In the genomic region with DNA sequence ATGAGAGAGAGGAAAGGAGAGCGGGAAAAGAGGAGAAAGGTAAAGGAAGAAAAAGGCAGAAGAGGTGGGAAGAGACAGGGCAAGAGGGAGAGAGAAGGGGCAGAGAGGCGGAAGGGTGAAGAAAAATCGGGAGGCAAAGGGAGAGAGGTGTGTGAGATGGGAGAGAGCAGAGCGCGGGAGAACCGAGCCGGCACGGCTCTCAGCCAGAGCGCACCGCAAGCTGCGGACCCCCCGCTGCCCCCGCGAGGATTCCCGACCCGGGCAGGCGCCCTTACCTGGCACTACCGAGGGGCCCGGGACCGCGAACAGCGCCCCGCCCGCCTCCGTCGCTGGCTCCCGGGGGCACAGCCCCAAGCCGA, we compare ENCODE assay signal across 9 mouse cellular contexts. TPM values are rescaled to one million over a fixed set of nuclear protein-coding genes. Genes with fewer than 3 reads are reported as not detected.
A peak's percentile ranks its signal among the peaks of the same experiment; 100 is the strongest.
DNase-seq lines count a peak whose midpoint lies in the region; ATAC-seq and TF ChIP-seq lines count a peak whose summit lies in the region.
"Had no signal": no experiment of that assay in that cellular context is flagged by ENCODE, and none has a peak within 500 bp of the region (broad histone marks: within the 10 kb centered on the region; RNA-seq: fewer than 3 reads in every experiment).

Gene Gm17606, plus strand, starts transcription at position 7 of the 359 bp plus-strand sequence.

- H3K27ac ChIP-seq in testis, adult 2 months (ENCODE audit: control insufficient read depth, insufficient read depth, low read depth, low read length): 0 out of 2 replicates have a peak within 1 kb of the TSS, but pooled peaks have one; percentile 12
- peak within 1 kb of the TSS; percentile 64 for H3K27ac ChIP-seq in liver, embryonic 11.5 days (ENCODE audit: low read depth, low read length)
- H3K27ac ChIP-seq in stomach, postnatal 0 days (replicated peaks): peak within 1 kb of the TSS; percentile 58; the same call in 1 of the 2 replicates

- no peaks in the 10 kb centered on the region; the same call in 1 of the 2 replicates for H3K9me3 ChIP-seq in erythroblast, embryonic 14.5 days (ENCODE audit: control insufficient read depth, low read length)
- H3K9me3 ChIP-seq in liver, embryonic 11.5 days (ENCODE audit: control insufficient read depth, low read length): no peaks in the 10 kb centered on the region
- H3K9me3 ChIP-seq in stomach, postnatal 0 days (ENCODE audit: control insufficient read depth, low read length): no peaks in the 10 kb centered on the region

- ATAC-seq in erythroblast, adult 5-6 weeks (replicated peaks; ENCODE audit: low FRiP score, poor library complexity, severe bottlenecking): no peak
- ATAC-seq in liver, embryonic 11.5 days (replicated peaks; ENCODE audit: low FRiP score): no peak; the same call in 1 of the 2 replicates
- no peak; the same call in 1 of the 2 replicates for ATAC-seq in stomach, postnatal 0 days (ENCODE audit: low FRiP score, low TSS enrichment)

- TF ChIP-seq POLR2A in testis, adult 2 months (IDR thresholded peaks at IDR 0.05; ENCODE audit: control insufficient read depth, low read depth, low read length): no peak

- TF ChIP-seq EP300 in stomach, postnatal 0 days (optimal IDR thresholded peaks at IDR 0.05): no peak

- H3K4me1 ChIP-seq in erythroblast, embryonic 14.5 days (ENCODE audit: control insufficient read depth): peaks cover 15% of the 10 kb centered on the region
- peaks cover 16% of the 10 kb centered on the region for H3K4me1 ChIP-seq in testis, adult 2 months (ENCODE audit: control insufficient read depth, insufficient read depth, low read length)
- 0 out of 2 replicates have a peak, but pooled peaks cover 9% of the 10 kb centered on the region for H3K4me1 ChIP-seq in liver, embryonic 11.5 days (replicated peaks; ENCODE audit: control insufficient read depth, insufficient read depth, low read length)
- no peaks in the 10 kb centered on the region for H3K4me1 ChIP-seq in stomach, postnatal 0 days (replicated peaks; ENCODE audit: control insufficient read depth, insufficient read depth)

- DNase-seq in testis, postnatal 14 days (ENCODE audit: low spot score): no peak
- no peak for DNase-seq in liver, embryonic 11.5 days (ENCODE audit: low spot score)
- DNase-seq in stomach, postnatal 0 days (ENCODE audit: low spot score): no peak
- no peak for DNase-seq in urinary bladder, postnatal 25 days (ENCODE audit: low spot score)
- no peak for DNase-seq in ovary, postnatal 14 days (ENCODE audit: low spot score)

- TF ChIP-seq CTCF in testis, adult 2 months (IDR thresholded peaks at IDR 0.05; ENCODE audit: control insufficient read depth, insufficient read depth, insufficient replicate concordance, low read depth, low read length): no peak
- no peak for TF ChIP-seq CTCF in stomach, postnatal 0 days (IDR thresholded peaks at IDR 0.05; ENCODE audit: low read depth)

- peak within 1 kb of the TSS; percentile 77 for H3K9ac ChIP-seq in liver, embryonic 11.5 days (ENCODE audit: low read depth, low read length)
- H3K9ac ChIP-seq in stomach, postnatal 0 days (ENCODE audit: low read length): peak within 1 kb of the TSS; percentile 66

- H3K4me2 ChIP-seq in liver, embryonic 11.5 days: peak within 1 kb of the TSS; percentile 99
- H3K4me2 ChIP-seq in stomach, postnatal 0 days (replicated peaks; ENCODE audit: low read depth): peak within 1 kb of the TSS; percentile 97

- under 1% methylated on average over 27 of the region's 28 CpGs for WGBS in liver, embryonic 11.5 days
- 0% methylated on average over 11 of the region's 28 CpGs for WGBS in stomach, postnatal 0 days

- peak within 1 kb of the TSS; percentile 75 for H3K4me3 ChIP-seq in erythroblast, embryonic 14.5 days (replicated peaks)
- peak within 1 kb of the TSS; percentile 68 for H3K4me3 ChIP-seq in testis, adult 2 months (ENCODE audit: control insufficient read depth, low read depth, low read length)
- H3K4me3 ChIP-seq in liver, embryonic 11.5 days (ENCODE audit: low read depth, low read length): peak within 1 kb of the TSS; percentile 67
- peak within 1 kb of the TSS; percentile 72 for H3K4me3 ChIP-seq in stomach, postnatal 0 days (ENCODE audit: low read depth, low read length)

- H3K27me3 ChIP-seq in erythroblast, embryonic 14.5 days (ENCODE audit: control insufficient read depth): peaks cover 27% of the 10 kb centered on the region
- no peaks in the 10 kb centered on the region for H3K27me3 ChIP-seq in testis, adult 2 months (ENCODE audit: control insufficient read depth, insufficient read depth, low read length)
- H3K27me3 ChIP-seq in liver, embryonic 11.5 days (replicated peaks; ENCODE audit: control insufficient read depth, insufficient read depth, low read length): 0 out of 2 replicates have a peak, but pooled peaks cover 3% of the 10 kb centered on the region
- H3K27me3 ChIP-seq in stomach, postnatal 0 days (ENCODE audit: control insufficient read depth, insufficient read depth, low read length): no peaks in the 10 kb centered on the region

- H3K36me3 ChIP-seq in erythroblast, embryonic 14.5 days (ENCODE audit: control insufficient read depth): peaks cover 54% of the 10 kb centered on the region
- no peaks in the 10 kb centered on the region; the same call in 1 of the 2 replicates for H3K36me3 ChIP-seq in testis, adult 2 months (ENCODE audit: control insufficient read depth, insufficient read depth, low read length)
- peaks cover 32% of the 10 kb centered on the region for H3K36me3 ChIP-seq in liver, embryonic 11.5 days (ENCODE audit: control insufficient read depth, insufficient read depth, low read length)
- H3K36me3 ChIP-seq in stomach, postnatal 0 days (ENCODE audit: control insufficient read depth, insufficient read depth, low read length): peaks cover 28% of the 10 kb centered on the region

RNA-seq across cellular contexts. Expression of gene Gm17606, which starts in this region (rescaled TPM):
- not detected in 2 replicates for polyA plus RNA-seq in erythroblast, embryonic 14.5 days (2012)
- total RNA-seq in erythroblast, adult 5-6 weeks (2015; ENCODE audit: low replicate concordance): not detected in 2 replicates
- not detected in 2 replicates for total RNA-seq in erythroblast, adult 5-6 weeks (2017; ENCODE audit: low replicate concordance)
- not detected in 2 replicates for polyA plus RNA-seq in testis, adult 2 months (2012; rRNA removed)
- not detected in 2 replicates for polyA plus RNA-seq in liver, embryonic 11.5 days (2014; fragmentation: Nextera tagmentation; extraction: Ambion mirVana)
- not detected in 2 replicates for polyA plus RNA-seq in stomach, postnatal 0 days (2015; fragmentation: Nextera tagmentation; extraction: Ambion mirVana)
- total RNA-seq: left cerebral cortex, adult 18-20 months had no signal

Comparison
In these comparisons a context has a peak if more than half of its experiments do, and no peak if none do; other contexts are left out.
1. H3K27ac ChIP-seq: peak in every context shown above with its lines; median percentile 64 in liver, embryonic 11.5 days; 58 in stomach, postnatal 0 days; 12 in testis, adult 2 months.